Mouse (Mus musculus) stomach, postnatal 0 days (tissue): ENCODE data around the gene Btg1. TPM values are rescaled to one million over a fixed set of nuclear protein-coding genes. Genes with fewer than 3 reads are reported as not detected.

ENCODE experiments used
- ATAC-seq: fragments of 200-750 bp; cut with Nextera tagmentation; 2 replicates; pipeline ENCODE4 v1.8.0; 2017; ENCODE audit not compliant: low FRiP score, low TSS enrichment
- DNase-seq: peaks from one replicate; pipeline ENCODE4 v3.0.0-alpha.2; 2016; ENCODE audit warnings: low spot score
- H3K27ac ChIP-seq: fragments of 300-500 bp; sonication (generic); replicated peaks from 2 replicates; pipeline ENCODE4 v1.5.1; 2014; ENCODE audit warnings: mild to moderate bottlenecking, control low read depth
- H3K27me3 ChIP-seq: fragments of 300-500 bp; sonication (generic); 2 replicates; pipeline ENCODE4 v1.6.1; 2014; ENCODE audit warnings: low read length; ENCODE audit not compliant: control insufficient read depth, insufficient read depth
- H3K36me3 ChIP-seq: fragments of 300-500 bp; sonication (generic); 2 replicates; pipeline ENCODE4 v1.6.1; 2014; ENCODE audit warnings: low read length, mixed read lengths; ENCODE audit not compliant: control insufficient read depth, insufficient read depth
- H3K4me1 ChIP-seq: fragments of 300-500 bp; sonication (generic); replicated peaks from 2 replicates; pipeline ENCODE4 v1.6.1; 2014; ENCODE audit warnings: antibody characterized with exemption; ENCODE audit not compliant: control insufficient read depth, insufficient read depth
- H3K4me2 ChIP-seq: fragments of 300-500 bp; sonication (generic); replicated peaks from 2 replicates; pipeline ENCODE4 v1.6.1; 2014; ENCODE audit warnings: low read depth, mild to moderate bottlenecking, control low read depth, moderate library complexity
- H3K4me3 ChIP-seq: fragments of 300-500 bp; sonication (generic); 2 replicates; pipeline ENCODE4 v1.5.1; 2014; ENCODE audit warnings: low read depth, low read length, control low read depth
- H3K9ac ChIP-seq: fragments of 300-500 bp; sonication (generic); 2 replicates; pipeline ENCODE4 v1.6.1; 2014; ENCODE audit warnings: mild to moderate bottlenecking, low read length, control low read depth, mixed read lengths
- H3K9me3 ChIP-seq: fragments of 300-500 bp; sonication (generic); 2 replicates; pipeline ENCODE4 v1.6.1; 2016; ENCODE audit warnings: low read length; ENCODE audit not compliant: control insufficient read depth
- CTCF ChIP-seq: IDR thresholded peaks from 2 replicates; pipeline ENCODE4 v1.5.1; 2016; ENCODE audit warnings: antibody characterized with exemption, low read depth, mild to moderate bottlenecking, moderate library complexity
- EP300 ChIP-seq: optimal IDR thresholded peaks from 2 replicates; pipeline ENCODE3; 2016; ENCODE audit warnings: antibody characterized with exemption
- WGBS: fragments of 180-500 bp; shearing (Covaris S2); extraction: QIAGEN DNeasy Blood & Tissue Kit; methylation state at CpG from one replicate; pipeline ENCODE4 v1.1.7; 2014; 5-methylcytosine and 5-hydroxymethylcytosine counted together
- polyA plus RNA-seq: library from polyadenylated mRNA; unstranded; fragments of >200 nt; fragmentation: Nextera tagmentation; extraction: Ambion mirVana; gene quantifications from 2 replicates; pipeline ENCODE4 v1.2.1, GENCODE M21; 2015

The Btg1 gene
- polyA plus RNA-seq, result 59.8 and 63.0 TPM in 2 replicates

- H3K9ac ChIP-seq, result peak within 1 kb of the TSS; percentile 99
Measured at GRCm38 (mm10) chr10:96616709-96617116, at the start of gene Btg1. Btg1 (plus strand) TSS chr10:96617006.

GRCm38 (mm10) chr10:96569469-96569868 lies 47.3 kb upstream of the Btg1 start:
- no peak overlapping the region for H3K27ac ChIP-seq
- no peaks in the 10 kb centered on the region for H3K27me3 ChIP-seq
- H3K36me3 ChIP-seq, result no peaks in the 10 kb centered on the region
- WGBS, result 63% methylated on average over 8 of the region's 8 CpGs
- DNase-seq, result no peak
- H3K4me2 ChIP-seq, result no peak overlapping the region
- no peak overlapping the region for H3K4me3 ChIP-seq
- ATAC-seq, result no peak
- H3K9me3 ChIP-seq, result no peaks in the 10 kb centered on the region
- TF ChIP-seq CTCF (no peak), EP300 (no peak)
- no peaks in the 10 kb centered on the region for H3K4me1 ChIP-seq
- no peak overlapping the region for H3K9ac ChIP-seq

More at GRCm38 (mm10) chr10:96616709-96617116, at the start of gene Btg1:
- no peaks in the 10 kb centered on the region for H3K9me3 ChIP-seq
- no peaks in the 10 kb centered on the region for H3K4me1 ChIP-seq
- WGBS, result under 1% methylated on average over 33 of the region's 37 CpGs
- TF ChIP-seq CTCF (peak; percentile 59), EP300 (peak; percentile 75)
- peak; percentile 96 for ATAC-seq
- H3K27ac ChIP-seq, result peak within 1 kb of the TSS; percentile 99
- DNase-seq, result peak; percentile 100
- no peaks in the 10 kb centered on the region for H3K27me3 ChIP-seq
- no peaks in the 10 kb centered on the region for H3K36me3 ChIP-seq
- H3K4me2 ChIP-seq, result peak within 1 kb of the TSS; percentile 69
- peak within 1 kb of the TSS; percentile 100 for H3K4me3 ChIP-seq

- no peaks in the 10 kb centered on the region for H3K36me3 ChIP-seq
- DNase-seq (no peak), ATAC-seq (no peak)
- no peaks in the 10 kb centered on the region for H3K9me3 ChIP-seq
- H3K4me3 ChIP-seq, result no peak overlapping the region
- WGBS, result 50% methylated on average over 4 of the region's 4 CpGs
- no peaks in the 10 kb centered on the region for H3K4me1 ChIP-seq
- no peaks in the 10 kb centered on the region for H3K27me3 ChIP-seq
- H3K4me2 ChIP-seq, result no peak overlapping the region
- H3K27ac ChIP-seq, result no peak overlapping the region
- H3K9ac ChIP-seq, result no peak overlapping the region
- TF ChIP-seq CTCF (no peak), EP300 (no peak)
Measured at GRCm38 (mm10) chr10:96571176-96571575, 45.6 kb upstream of the Btg1 start.

GRCm38 (mm10) chr10:96574786-96575185 lies 42.0 kb upstream of the Btg1 start:
- 61% methylated on average over 6 of the region's 6 CpGs for WGBS
- Histone ChIP-seq H3K36me3 (no peaks in the 10 kb centered on the region), H3K4me1 (no peaks in the 10 kb centered on the region), H3K27ac (no peak overlapping the region), H3K4me2 (no peak overlapping the region), H3K9me3 (no peaks in the 10 kb centered on the region), H3K27me3 (no peaks in the 10 kb centered on the region), H3K9ac (no peak overlapping the region), H3K4me3 (no peak overlapping the region)
- peak; percentile 61 for ATAC-seq
- no peak for TF ChIP-seq CTCF
- no peak for TF ChIP-seq EP300
- peak; percentile 50 for DNase-seq

DNA sequence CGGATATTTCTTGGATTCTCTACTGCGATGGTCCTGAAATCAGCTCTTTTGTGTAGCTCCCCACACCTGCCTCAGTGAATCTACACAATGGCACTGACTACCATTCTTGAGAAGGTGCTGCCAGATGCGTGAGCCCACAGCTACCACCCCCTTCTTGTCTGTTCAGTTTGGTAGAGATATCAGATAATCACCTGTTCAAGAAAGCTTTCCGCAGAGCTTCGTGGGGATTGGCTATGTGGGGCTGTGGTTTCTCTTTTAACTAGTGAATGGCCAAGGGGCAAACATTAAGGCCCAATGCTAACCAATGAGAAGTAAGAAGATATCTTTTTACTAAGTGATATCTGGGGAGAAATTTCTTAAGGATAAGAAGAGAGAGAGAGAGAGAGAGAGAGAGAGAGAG lies 41.5 kb upstream of the Btg1 start:
- Histone ChIP-seq H3K9ac (no peak overlapping the region), H3K4me3 (no peak overlapping the region), H3K27me3 (no peaks in the 10 kb centered on the region), H3K36me3 (no peaks in the 10 kb centered on the region), H3K9me3 (no peaks in the 10 kb centered on the region), H3K4me1 (no peaks in the 10 kb centered on the region), H3K4me2 (no peak overlapping the region), H3K27ac (no peak overlapping the region)
- WGBS, result 74% methylated on average over 5 of the region's 5 CpGs
- DNase-seq (no peak), ATAC-seq (no peak)
- TF ChIP-seq CTCF (no peak), EP300 (no peak)

GRCm38 (mm10) chr10:96578924-96579323 lies 37.9 kb upstream of the Btg1 start:
- WGBS, result 62% methylated on average over 5 of the region's 5 CpGs
- no peak overlapping the region for H3K27ac ChIP-seq
- no peak overlapping the region for H3K4me3 ChIP-seq
- H3K36me3 ChIP-seq, result no peaks in the 10 kb centered on the region
- H3K9ac ChIP-seq, result no peak overlapping the region
- TF ChIP-seq CTCF (no peak), EP300 (no peak)
- no peaks in the 10 kb centered on the region for H3K4me1 ChIP-seq
- H3K27me3 ChIP-seq, result no peaks in the 10 kb centered on the region
- H3K4me2 ChIP-seq, result no peak overlapping the region
- no peak for DNase-seq
- no peak for ATAC-seq
- no peaks in the 10 kb centered on the region for H3K9me3 ChIP-seq
